Comparison of ENCODE assay signal across 8 mouse cellular contexts in the genomic region with DNA sequence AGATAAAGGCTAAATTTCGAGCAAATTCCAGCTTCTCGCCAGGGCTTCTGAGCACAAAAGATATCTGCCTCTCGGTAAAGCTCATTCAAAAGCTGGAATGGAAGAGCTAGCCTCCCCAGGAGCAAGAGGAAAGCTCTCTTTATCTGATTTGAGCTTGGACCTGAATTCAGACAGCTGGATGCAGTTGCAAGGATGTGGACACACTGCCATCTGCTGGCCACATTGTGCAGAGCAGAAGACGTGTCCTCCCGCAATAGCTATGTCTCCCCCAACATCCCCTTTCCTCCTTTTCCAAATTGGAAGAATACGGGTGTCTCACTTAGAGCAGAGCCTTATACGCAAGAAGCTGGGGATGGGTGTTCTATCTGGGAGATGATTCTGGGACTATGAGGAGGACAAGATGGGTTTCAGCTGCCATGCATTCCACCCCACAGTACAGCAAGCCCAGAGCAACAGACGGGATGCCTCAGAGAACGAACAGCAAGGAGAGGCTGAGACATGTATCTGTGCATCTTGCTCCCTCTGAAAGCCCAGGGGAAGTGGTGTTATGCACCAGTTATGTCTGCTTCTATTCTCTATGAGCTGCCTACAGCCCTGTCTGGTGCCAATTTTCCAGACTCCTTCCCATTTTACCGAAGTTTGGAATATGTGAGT. TPM values are rescaled to one million over a fixed set of nuclear protein-coding genes. Genes with fewer than 3 reads are reported as not detected.
DNase-seq lines count a peak whose midpoint lies in the region; TF ChIP-seq lines count a peak whose summit lies in the region.

No protein-coding gene starts in this region.

- no peak overlapping the region for H3K4me3 ChIP-seq in E14TG2a.4 (replicated peaks; ENCODE audit: low read length)
- no peak overlapping the region for H3K4me3 ChIP-seq in embryonic facial prominence, embryonic 10.5 days

- 33% methylated on average over 10 of the region's 10 CpGs for whole genome bisulfite sequencing in embryonic facial prominence, embryonic 10.5 days

- no peak overlapping the region for H3K27ac ChIP-seq in embryonic facial prominence, embryonic 10.5 days (replicated peaks)

- H3K36me3 ChIP-seq in E14TG2a.4 (ENCODE audit: insufficient read depth, low read length) = no peaks in the 10 kb centered on the region
- no peaks in the 10 kb centered on the region for H3K36me3 ChIP-seq in embryonic facial prominence, embryonic 10.5 days (replicated peaks)

- H3K9me3 ChIP-seq in E14TG2a.4 (ENCODE audit: low read length) = peaks cover 9% of the 10 kb centered on the region; the same call in 1 of the 2 replicates
- H3K9me3 ChIP-seq in embryonic facial prominence, embryonic 10.5 days = no peaks in the 10 kb centered on the region; the same call in 1 of the 2 replicates

- peak; percentile 70 for TF ChIP-seq CTCF in E14TG2a.4 (conservative IDR thresholded peaks at IDR 0.05; ENCODE audit: low read length)

- H3K4me1 ChIP-seq in E14TG2a.4 (replicated peaks; ENCODE audit: low read depth, low read length) = peaks cover 11% of the 10 kb centered on the region
- H3K4me1 ChIP-seq in embryonic facial prominence, embryonic 10.5 days = peaks cover 22% of the 10 kb centered on the region

- DNase-seq in adrenal gland, postnatal 14 days = peak; percentile 81
- peak; percentile 81 for DNase-seq in embryonic facial prominence, embryonic 10.5 days (ENCODE audit: low spot score)
- DNase-seq in heart, postnatal 25 days (ENCODE audit: low spot score) = peak; percentile 16
- peak; percentile 71 to 90 for DNase-seq in layer of hippocampus, adult 18-20 months (ENCODE audit: low spot score in 2 of 2)
- peak; percentile 80 for DNase-seq in lung, postnatal 14 days
- DNase-seq in right cerebral cortex, adult 2 months (ENCODE audit: low spot score in 2 of 2) = peak; percentile 85 to 91
- peak; percentile 71 for DNase-seq in urinary bladder, postnatal 14 days (ENCODE audit: low spot score)

- H3K27me3 ChIP-seq in E14TG2a.4 (ENCODE audit: insufficient read depth, low read length) = peaks cover 19% of the 10 kb centered on the region
- no peaks in the 10 kb centered on the region for H3K27me3 ChIP-seq in embryonic facial prominence, embryonic 10.5 days (replicated peaks; ENCODE audit: low read depth, poor library complexity, severe bottlenecking)

- intact Hi-C loops in heart, postnatal 25 days (cut with DNase I) = loop anchor here (10.0 kb wide), 1 partner anchor 418 kb away; no protein-coding TSS in a partner anchor

RNA-seq across cellular contexts. Expression of a gene that starts 16.3 kb away (rescaled TPM):
- total RNA-seq in adrenal gland, postnatal 14 days (2021) = 0.30 and 4.1 TPM in 2 replicates
- 0.09 and 0.25 TPM in 2 replicates for polyA plus RNA-seq in embryonic facial prominence, embryonic 10.5 days (2016; fragmentation: Nextera tagmentation; extraction: Ambion mirVana)
- total RNA-seq in heart, postnatal 25 days (2021) = not detected
- 1 to 10 TPM; 2.2 to 2.6 TPM for total RNA-seq in layer of hippocampus, adult 18-20 months (2021)

RNA-seq across cellular contexts. Expression of a gene that starts 45.0 kb away (rescaled TPM):
- 3.6 and 13.6 TPM in 2 replicates for total RNA-seq in adrenal gland, postnatal 14 days (2021)
- 2.4 and 2.9 TPM in 2 replicates for polyA plus RNA-seq in embryonic facial prominence, embryonic 10.5 days (2016; fragmentation: Nextera tagmentation; extraction: Ambion mirVana)
- total RNA-seq in heart, postnatal 25 days (2021) = 1 to 10 TPM; 1.7 to 2.1 TPM
- 1 to 10 TPM; 4.2 to 4.8 TPM for total RNA-seq in layer of hippocampus, adult 18-20 months (2021)

RNA-seq across cellular contexts. Expression of a gene that starts 57.8 kb away (rescaled TPM):
- total RNA-seq in adrenal gland, postnatal 14 days (2021) = 83.9 and 84.7 TPM in 2 replicates
- polyA plus RNA-seq in embryonic facial prominence, embryonic 10.5 days (2016; fragmentation: Nextera tagmentation; extraction: Ambion mirVana) = 28.4 and 28.8 TPM in 2 replicates
- 10 to 100 TPM; 42.6 to 45.8 TPM for total RNA-seq in heart, postnatal 25 days (2021)
- total RNA-seq in layer of hippocampus, adult 18-20 months (2021) = 100 to 1,000 TPM; 130 to 137 TPM

Comparison
In these comparisons a context has a peak if more than half of its experiments do, and no peak if none do; other contexts are left out.
1. DNase-seq: peak in every context shown above with its lines; median percentile 88 in right cerebral cortex, adult 2 months; 81 in adrenal gland, postnatal 14 days; 81 in embryonic facial prominence, embryonic 10.5 days; 80 in layer of hippocampus, adult 18-20 months; 80 in lung, postnatal 14 days; 71 in urinary bladder, postnatal 14 days; 16 in heart, postnatal 25 days.